Mouse (Mus musculus): ENCODE results near the gene Kif5a. TPM values are rescaled to one million over a fixed set of nuclear protein-coding genes. Genes with fewer than 3 reads are reported as not detected.

Kif5a gene
- polyA plus RNA-seq (2021; fragmentation: Nextera tagmentation): 301 and 323 TPM in 2 replicates
- long read RNA-seq, experiment 1, full-length matches to known transcripts: 1,459 of 3,078 reads
- long read RNA-seq, experiment 1, partial matches to known transcripts: 775 of 3,078 reads
- long read RNA-seq, experiment 1, other reads (novel, unspliced or antisense): 844 of 3,078 reads
- long read RNA-seq, experiment 2, full-length matches to known transcripts: 23 of 573 reads
- long read RNA-seq, experiment 2, partial matches to known transcripts: 177 of 573 reads
- long read RNA-seq, experiment 2, other reads (novel, unspliced or antisense): 373 of 573 reads

GRCm38 (mm10) chr10:127262548-127263398 lies at the start of gene Kif5a:
Gene Kif5a, minus strand, starts transcription at chr10:127263348.

DNA sequence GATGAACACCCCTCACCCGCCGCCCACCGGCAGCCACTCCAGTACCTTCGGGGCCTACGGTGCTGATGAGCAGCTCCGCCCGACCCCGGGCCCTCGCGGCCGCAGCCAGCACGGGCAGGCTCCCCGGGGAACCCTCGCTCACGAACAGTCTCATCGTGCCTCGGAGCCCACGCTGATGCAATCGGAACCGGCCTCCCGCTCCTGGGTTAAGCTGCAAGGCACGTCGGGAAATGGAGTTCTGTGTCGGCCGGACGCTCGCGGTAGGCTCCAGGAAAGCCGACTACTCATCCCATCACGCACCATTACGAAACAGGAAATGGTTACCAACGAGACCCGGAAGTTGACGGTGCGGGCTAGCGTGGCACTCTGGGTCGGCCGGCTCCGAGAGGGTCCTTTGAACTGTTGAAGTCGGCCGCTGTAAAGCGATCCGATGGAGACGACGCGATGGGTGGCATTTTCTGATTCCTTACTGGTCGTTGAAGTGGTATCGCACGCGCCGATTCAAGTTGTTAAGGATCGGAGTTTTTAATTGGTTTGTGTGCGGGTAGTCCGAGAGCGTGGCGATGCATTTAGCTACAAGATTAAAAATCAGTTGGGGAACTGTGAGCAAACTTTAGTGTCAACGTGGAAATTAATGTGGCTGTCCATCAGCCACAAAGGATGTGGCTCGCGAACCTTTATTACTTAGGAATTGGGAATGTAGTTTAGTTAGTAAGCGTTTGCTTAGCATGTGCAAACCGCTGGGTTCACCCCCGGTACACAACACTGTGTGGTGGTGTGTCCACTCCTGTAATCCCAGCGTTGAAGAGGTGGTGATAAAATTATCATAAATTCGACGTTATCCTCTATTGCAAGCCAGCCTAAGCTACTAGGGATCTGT lies 48.6 kb upstream of the Kif5a start, which contains the start of gene Mars:
TSS of gene Mars (minus strand) at position 311 of the 880 bp plus-strand sequence.

DNA sequence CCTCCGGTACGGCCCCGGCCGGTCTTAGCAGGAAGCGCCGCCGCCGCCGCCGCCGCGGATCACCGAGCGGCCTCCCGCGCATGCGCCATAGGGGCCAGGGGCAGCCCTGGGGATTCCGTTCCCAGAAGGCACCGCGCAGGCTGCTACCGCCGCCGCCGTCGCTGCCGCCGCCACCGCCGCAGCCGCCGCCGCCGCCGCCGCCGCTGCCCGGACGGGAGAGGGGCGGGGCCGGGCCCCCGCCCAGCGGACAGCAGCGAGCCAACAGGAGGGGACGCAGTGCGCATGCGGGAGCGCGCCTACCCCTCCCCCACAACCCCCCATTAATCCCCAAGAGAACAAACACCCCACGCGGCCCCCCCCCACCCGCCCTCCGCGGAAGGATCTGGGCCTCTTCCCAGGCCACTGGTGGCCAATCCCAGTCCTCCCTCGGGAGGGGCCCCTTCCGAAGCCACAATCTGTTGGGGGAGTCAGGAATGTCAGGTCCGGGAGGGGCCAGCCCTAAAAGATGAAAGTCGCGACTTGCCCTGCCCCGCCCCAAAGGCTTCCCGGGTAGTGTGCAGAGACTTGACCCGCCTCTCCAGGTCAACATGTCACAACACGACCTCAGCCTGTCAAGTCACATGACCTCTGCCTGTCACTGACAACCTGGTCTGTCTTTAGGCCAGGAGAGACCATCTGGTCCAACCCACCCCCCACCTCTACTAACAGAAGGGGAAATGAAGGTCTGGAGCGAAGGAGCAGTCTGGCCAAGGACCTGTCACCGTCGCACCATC lies 25.8 kb upstream of the Kif5a start, which contains the start of gene Mbd6:
TSS of gene Mbd6 (minus strand) at position 219 of the 773 bp plus-strand sequence.

DNA sequence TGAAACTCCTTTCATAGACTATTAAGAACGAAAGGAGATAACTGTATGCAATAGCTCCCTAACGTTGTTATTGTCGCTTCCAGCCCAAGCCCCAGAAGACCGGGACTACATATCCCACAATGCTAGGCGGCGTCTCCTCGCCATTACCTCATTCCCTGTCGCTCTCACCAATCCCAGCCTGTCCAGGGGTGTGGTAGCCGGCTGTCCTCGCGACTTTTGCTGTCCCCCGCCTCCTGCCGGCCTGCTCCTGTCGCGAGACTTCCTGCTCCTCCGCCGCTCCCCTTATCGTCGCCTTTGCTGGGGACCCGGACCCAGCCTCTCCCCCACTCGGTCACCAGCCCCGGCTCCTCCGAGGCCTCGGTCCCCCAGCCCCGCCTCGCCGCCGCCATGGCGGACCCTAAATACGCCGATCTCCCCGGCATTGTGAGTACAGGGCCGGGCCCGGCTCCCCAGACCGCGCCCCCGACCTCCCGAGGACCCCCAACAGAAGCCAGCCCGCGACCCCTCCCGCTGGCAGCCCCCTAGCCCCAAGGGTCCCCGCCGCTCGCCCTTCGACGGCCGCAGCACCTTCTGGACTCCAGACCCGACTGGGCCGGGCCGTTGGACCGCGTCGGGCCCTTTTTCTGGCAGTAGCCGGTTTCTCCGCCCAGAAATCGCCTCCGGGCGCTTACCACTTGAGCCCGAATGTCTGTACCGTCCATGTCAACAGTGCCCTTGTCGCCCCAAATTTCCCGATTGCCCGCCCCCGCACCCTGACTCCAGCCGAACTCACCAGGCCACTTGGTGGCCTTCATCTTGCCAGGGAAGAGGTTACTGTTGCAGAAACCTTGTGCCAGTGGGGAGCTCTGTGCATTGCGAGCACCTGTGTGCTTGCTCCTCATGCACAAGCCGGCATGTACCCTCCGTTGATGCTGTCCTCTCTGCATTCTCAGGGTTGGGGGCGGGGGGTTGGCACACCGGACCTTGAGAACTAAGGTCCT lies 3.3 kb upstream of the Kif5a start, which contains the start of gene Dctn2:
TSS of gene Dctn2 (plus strand) at position 257 of the 980 bp plus-strand sequence.

DNA sequence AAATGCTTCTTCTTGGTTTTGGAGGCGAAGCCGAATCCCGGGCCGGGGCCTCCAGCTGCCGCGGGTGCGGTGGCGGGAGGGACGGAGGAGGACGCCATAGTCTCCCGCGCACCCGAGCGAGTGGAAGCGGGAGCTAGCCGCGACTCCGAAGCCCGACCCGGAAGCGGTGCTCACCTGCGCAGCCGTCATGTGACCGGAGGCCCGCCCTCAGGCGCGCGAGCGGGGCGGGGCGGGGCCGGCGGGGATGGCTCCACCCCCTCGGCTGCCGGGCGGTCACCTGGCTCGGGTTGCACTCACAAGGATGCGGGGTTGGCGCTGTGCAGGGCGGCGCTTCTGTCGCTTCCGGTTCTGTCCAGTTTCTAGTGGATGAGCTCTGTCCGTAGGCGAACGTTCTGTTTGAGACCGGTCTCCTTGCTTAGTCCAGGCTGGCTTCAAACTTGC lies 51.7 kb downstream of the Kif5a start, which contains the start of gene Pip4k2c:
TSS of gene Pip4k2c (minus strand) at position 172 of the 441 bp plus-strand sequence.

GRCm38 (mm10) chr10:127195328-127196129 lies 67.6 kb downstream of the Kif5a start, which contains the start of gene Dtx3:
Gene Dtx3, minus strand, starts transcription at chr10:127195728.

DNA sequence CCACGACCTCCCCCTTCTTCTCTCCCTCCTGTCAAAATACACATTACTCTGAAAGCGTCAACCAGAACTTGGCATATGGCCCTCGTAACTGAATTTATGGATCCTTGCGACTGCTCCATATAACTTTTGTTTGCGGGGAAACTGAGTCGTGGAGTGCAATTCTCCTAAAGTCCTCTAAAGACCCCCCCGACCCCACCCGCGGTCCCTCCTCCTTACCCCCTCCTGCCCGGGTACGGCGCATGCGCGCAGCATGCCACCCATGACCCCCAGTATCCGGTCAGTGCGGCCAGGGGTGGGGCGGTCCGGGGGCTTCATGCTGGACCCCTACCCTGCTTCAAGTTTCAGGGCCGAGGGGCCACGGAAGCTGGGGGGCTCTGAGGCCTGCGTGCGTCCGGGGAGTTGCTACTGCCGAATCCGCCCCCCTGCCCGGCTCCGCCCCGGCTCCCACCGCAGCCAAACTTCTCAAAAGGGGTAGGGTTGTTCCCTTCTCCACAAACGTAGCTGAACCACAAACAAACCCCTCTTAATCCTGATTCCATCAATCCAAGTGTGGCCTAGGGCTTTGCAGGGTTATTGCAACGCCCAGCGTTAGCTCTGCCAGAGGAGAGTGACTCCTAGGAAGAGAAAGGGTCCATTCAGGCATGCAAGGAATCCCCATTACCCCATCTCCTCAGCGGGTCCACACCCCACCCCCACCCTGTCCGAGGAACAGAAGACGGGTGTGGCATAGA lies 73.3 kb downstream of the Kif5a start, which contains the start of gene Arhgef25:
TSS of gene Arhgef25 (minus strand) at position 433 of the 731 bp plus-strand sequence.

DNA sequence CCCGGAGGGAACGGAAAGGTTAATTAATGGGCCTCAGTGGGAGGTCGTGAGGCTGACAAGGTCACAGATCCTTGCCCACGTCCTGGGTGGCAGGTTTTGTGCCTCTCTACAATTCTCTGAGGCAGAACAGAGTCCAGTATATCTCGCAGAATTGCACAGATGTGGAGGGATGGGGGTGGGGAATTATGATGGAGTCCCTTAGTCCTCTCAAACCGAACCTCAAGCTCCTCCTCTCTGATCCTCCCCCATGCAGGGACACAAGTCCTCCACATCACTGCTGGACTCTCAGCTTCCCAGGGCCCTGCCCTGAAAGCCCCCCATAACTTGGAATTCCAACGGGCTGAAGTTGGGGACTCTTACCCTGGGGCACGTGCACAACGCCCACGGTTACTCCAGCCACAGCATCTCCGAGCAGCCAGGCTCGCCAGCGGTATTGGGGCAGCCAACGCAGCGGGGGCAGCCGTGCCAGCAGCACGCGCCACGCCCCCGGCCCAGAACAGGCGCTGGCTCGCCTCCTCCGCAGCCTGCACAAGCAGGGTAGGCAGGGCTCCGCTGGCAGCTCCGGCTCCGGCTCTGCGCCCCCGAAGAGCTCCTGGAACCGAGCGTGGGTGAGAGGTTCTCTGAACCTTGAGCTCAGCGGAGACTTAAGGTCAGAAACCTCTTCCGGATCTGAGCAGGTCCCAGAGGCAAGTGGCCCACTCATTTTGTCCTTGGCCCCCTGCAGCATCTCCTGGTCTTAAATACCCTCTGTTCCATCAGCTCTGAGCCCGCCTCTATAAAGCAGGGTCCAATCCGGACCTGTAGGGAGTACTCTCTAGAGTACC lies 83.1 kb downstream of the Kif5a start, which contains the start of gene Slc26a10:
TSS of gene Slc26a10 (minus strand) at position 775 of the 824 bp plus-strand sequence.

Other genes with a start within 250 kb of the Kif5a start
- 50.5 and 52.0 TPM in 2 replicates for gene Tsfm, start 232.5 kb downstream of the Kif5a start, polyA plus RNA-seq (2021; fragmentation: Nextera tagmentation)
- 6.7 and 16.5 TPM in 2 replicates for gene Mettl1, start 221.9 kb downstream of the Kif5a start, polyA plus RNA-seq (2021; fragmentation: Nextera tagmentation)
- gene Eef1akmt3, start 221.8 kb downstream of the Kif5a start, polyA plus RNA-seq (2021; fragmentation: Nextera tagmentation): 0.05 TPM in 1 of 2 replicates, not detected in the other
- gene Cyp27b1, start 215.1 kb downstream of the Kif5a start, polyA plus RNA-seq (2021; fragmentation: Nextera tagmentation): not detected in 2 replicates
- gene March9, start 203.2 kb downstream of the Kif5a start, polyA plus RNA-seq (2021; fragmentation: Nextera tagmentation): 1.1 and 1.2 TPM in 2 replicates
- gene Cdk4, start 199.8 kb downstream of the Kif5a start, polyA plus RNA-seq (2021; fragmentation: Nextera tagmentation): 86.2 and 95.5 TPM in 2 replicates
- 50.4 and 61.0 TPM in 2 replicates for gene Tspan31, start 193.1 kb downstream of the Kif5a start, polyA plus RNA-seq (2021; fragmentation: Nextera tagmentation)
- 17.8 and 20.2 TPM in 2 replicates for gene Agap2, start 188.1 kb downstream of the Kif5a start, polyA plus RNA-seq (2021; fragmentation: Nextera tagmentation)
- 32.8 and 45.7 TPM in 2 replicates for gene Os9, start 142.2 kb downstream of the Kif5a start, polyA plus RNA-seq (2021; fragmentation: Nextera tagmentation)
- gene B4galnt1, start 98.1 kb downstream of the Kif5a start, polyA plus RNA-seq (2021; fragmentation: Nextera tagmentation): 76.6 and 91.6 TPM in 2 replicates
- gene Slc26a10, start 82.7 kb downstream of the Kif5a start, polyA plus RNA-seq (2021; fragmentation: Nextera tagmentation): 0.97 and 1.3 TPM in 2 replicates
- gene Arhgef25, start 73.3 kb downstream of the Kif5a start, polyA plus RNA-seq (2021; fragmentation: Nextera tagmentation): 20.2 and 22.6 TPM in 2 replicates
- gene Dtx3, start 67.6 kb downstream of the Kif5a start, polyA plus RNA-seq (2021; fragmentation: Nextera tagmentation): 6.7 and 58.5 TPM in 2 replicates
- gene Pip4k2c, start 51.8 kb downstream of the Kif5a start, polyA plus RNA-seq (2021; fragmentation: Nextera tagmentation): 77.0 and 83.0 TPM in 2 replicates
- gene Dctn2, start 3.0 kb upstream of the Kif5a start, polyA plus RNA-seq (2021; fragmentation: Nextera tagmentation): 277 and 299 TPM in 2 replicates
- gene Mbd6, start 25.7 kb upstream of the Kif5a start, polyA plus RNA-seq (2021; fragmentation: Nextera tagmentation): 1.5 and 8.9 TPM in 2 replicates
- gene Mars, start 48.4 kb upstream of the Kif5a start, polyA plus RNA-seq (2021; fragmentation: Nextera tagmentation): 47.1 and 54.3 TPM in 2 replicates
- gene Arhgap9, start 58.6 kb upstream of the Kif5a start, polyA plus RNA-seq (2021; fragmentation: Nextera tagmentation): 0.77 and 1.0 TPM in 2 replicates
- gene Gli1, start 78.6 kb upstream of the Kif5a start, polyA plus RNA-seq (2021; fragmentation: Nextera tagmentation): 0.06 and 0.09 TPM in 2 replicates
- gene Inhbe, start 91.1 kb upstream of the Kif5a start, polyA plus RNA-seq (2021; fragmentation: Nextera tagmentation): 0.09 and 0.10 TPM in 2 replicates
- not detected in 2 replicates for gene Inhbc, start 107.1 kb upstream of the Kif5a start, polyA plus RNA-seq (2021; fragmentation: Nextera tagmentation)
- 79.5 and 107 TPM in 2 replicates for gene R3hdm2, start 117.0 kb upstream of the Kif5a start, polyA plus RNA-seq (2021; fragmentation: Nextera tagmentation)
- gene Stac3, start 238.3 kb upstream of the Kif5a start, polyA plus RNA-seq (2021; fragmentation: Nextera tagmentation): not detected in 2 replicates

Data from left cerebral cortex, adult 6 months (tissue).